16 mouse cellular contexts compared by ENCODE assay signal in genomic region chr2:5357056-5357455, GRCm38 (mm10).
"Had no signal": no experiment of that assay in that cellular context is flagged by ENCODE, and none has a peak within 500 bp of the region (broad histone marks: within the 10 kb centered on the region; RNA-seq: fewer than 3 reads in every experiment).

No protein-coding gene starts in this region.

- H3K36me3 ChIP-seq: midbrain, embryonic 10.5 days; midbrain, embryonic 12.5 days; neural tube, embryonic 13.5 days; neural tube, embryonic 15.5 days had no signal

- H3K4me3 ChIP-seq: midbrain, embryonic 10.5 days; midbrain, embryonic 12.5 days; myocyte; neural tube, embryonic 13.5 days; neural tube, embryonic 15.5 days; stomach, embryonic 15.5 days had no signal

- H3K27me3 ChIP-seq: midbrain, embryonic 12.5 days; neural tube, embryonic 13.5 days; neural tube, embryonic 15.5 days; stomach, embryonic 15.5 days had no signal

- H3K4me1 ChIP-seq: midbrain, embryonic 10.5 days; midbrain, embryonic 12.5 days; neural tube, embryonic 13.5 days; neural tube, embryonic 15.5 days; stomach, embryonic 15.5 days had no signal

- ATAC-seq: midbrain, embryonic 16.5 days had no signal

- DNase-seq: lung, adult 18-20 months; lung, embryonic 14.5 days; lung, postnatal 10 days; lung, postnatal 4 days; midbrain, embryonic 14.5 days; right cerebral cortex, postnatal 14 days; thymus, adult 2 months; thymus, postnatal 25 days; thymus, postnatal 4 days had no signal

- H3K9me3 ChIP-seq: midbrain, embryonic 10.5 days; midbrain, embryonic 12.5 days; neural tube, embryonic 13.5 days; neural tube, embryonic 15.5 days; stomach, embryonic 15.5 days had no signal
